Mouse (Mus musculus) CH12.LX (cell line): ENCODE data around the gene Vsig8. TPM values are rescaled to one million over a fixed set of nuclear protein-coding genes. Genes with fewer than 3 reads are reported as not detected.

ENCODE experiments used
- DNase-seq: peaks from one replicate; pipeline ENCODE4 v3.0.0-alpha.2; 2013; ENCODE audit errors: extremely low read depth
- H3K27ac ChIP-seq: 2 replicates; pipeline ENCODE4 v1.5.1; 2012; ENCODE audit warnings: low read depth, mild to moderate bottlenecking, control low read depth, moderate library complexity; ENCODE audit not compliant: insufficient read depth
- H3K27me3 ChIP-seq: replicated peaks from 2 replicates; pipeline ENCODE3; 2012; ENCODE audit warnings: inconsistent platforms
- H3K36me3 ChIP-seq, 2 experiments: replicated peaks in 1 of 2; 2 replicates each; pipeline versions ENCODE3 to v1.6.1; 2012; ENCODE audit warnings: inconsistent platforms in 1 of 2, low read length in 1 of 2, mild to moderate bottlenecking in 1 of 2, mixed read lengths in 1 of 2, moderate library complexity in 1 of 2; ENCODE audit not compliant: control insufficient read depth in 1 of 2, insufficient read depth in 1 of 2
- H3K4me1 ChIP-seq, 2 experiments: 2 replicates each; pipeline ENCODE4 v1.6.1; 2012; ENCODE audit warnings: inconsistent platforms in 1 of 2, moderate library complexity in 1 of 2; ENCODE audit not compliant: insufficient read depth in 2 of 2, control insufficient read depth in 1 of 2
- H3K4me2 ChIP-seq: 2 replicates; pipeline ENCODE4 v1.6.1; 2012; ENCODE audit warnings: low read depth, mild to moderate bottlenecking, control low read depth; ENCODE audit not compliant: poor library complexity, insufficient read depth, severe bottlenecking
- H3K4me3 ChIP-seq, 3 experiments: fragments of 150-350 bp in 1 of 3; sonication (generic) in 1 of 3; replicated peaks in 1 of 3; 2 replicates each; pipeline versions ENCODE3 to v1.5.1; 2011 to 2012; ENCODE audit warnings: low read depth in 2 of 3, low read length in 2 of 3, mild to moderate bottlenecking in 2 of 3, moderate library complexity in 2 of 3, control low read depth in 1 of 3, improper control_type of control experiment in 1 of 3, inconsistent platforms in 1 of 3, mixed read lengths in 1 of 3; ENCODE audit not compliant: poor library complexity in 1 of 3
- H3K79me2 ChIP-seq: replicated peaks from 2 replicates; pipeline ENCODE4 v1.6.1; 2012; ENCODE audit warnings: mild to moderate bottlenecking, moderate library complexity; ENCODE audit not compliant: control insufficient read depth, poor library complexity, insufficient read depth, severe bottlenecking; ENCODE audit errors: extremely low read depth
- H3K9ac ChIP-seq: 2 replicates; pipeline ENCODE4 v1.6.1; 2012; ENCODE audit warnings: low read depth, mild to moderate bottlenecking, control low read depth, moderate library complexity; ENCODE audit not compliant: insufficient read depth
- H3K9me3 ChIP-seq: replicated peaks from 2 replicates; pipeline ENCODE3; 2012; ENCODE audit warnings: low read length, inconsistent platforms, mixed read lengths
- BHLHE40 ChIP-seq: IDR thresholded peaks from 2 replicates; pipeline ENCODE4 v1.6.1; 2011; ENCODE audit warnings: mild to moderate bottlenecking, low read depth, low read length, improper control_type of control experiment
- CHD1 ChIP-seq: IDR thresholded peaks from 2 replicates; pipeline ENCODE4 v1.6.1; 2012; ENCODE audit warnings: low read depth, low read length, improper control_type of control experiment, inconsistent platforms
- CHD2 ChIP-seq: IDR thresholded peaks from 2 replicates; pipeline ENCODE4 v1.6.1; 2011; ENCODE audit warnings: low read length, improper control_type of control experiment
- E2F4 ChIP-seq: IDR thresholded peaks from 2 replicates; pipeline ENCODE4 v1.6.1; 2011; ENCODE audit warnings: low read depth, low read length, improper control_type of control experiment; ENCODE audit not compliant: insufficient replicate concordance
- ELF1 ChIP-seq: IDR thresholded peaks from 2 replicates; pipeline ENCODE4 v1.6.1; 2014; ENCODE audit warnings: low read depth, mild to moderate bottlenecking, inconsistent platforms, low read length, improper control_type of control experiment
- EP300 ChIP-seq: IDR thresholded peaks from 2 replicates; pipeline ENCODE4 v1.6.1; 2011; ENCODE audit warnings: low read length, improper control_type of control experiment
- ETS1 ChIP-seq: conservative IDR thresholded peaks from 2 replicates; pipeline ENCODE4 v1.6.1; 2012; ENCODE audit warnings: low read depth, mild to moderate bottlenecking, inconsistent platforms, low read length, improper control_type of control experiment, moderate library complexity
- GABPA ChIP-seq: IDR thresholded peaks from 2 replicates; pipeline ENCODE4 v1.6.1; 2012; ENCODE audit warnings: low read depth, low read length, improper control_type of control experiment, inconsistent platforms; ENCODE audit not compliant: insufficient replicate concordance
- HCFC1 ChIP-seq: IDR thresholded peaks from 2 replicates; pipeline ENCODE4 v1.6.1; 2012; ENCODE audit warnings: low read depth, mild to moderate bottlenecking, inconsistent platforms, low read length, improper control_type of control experiment
- IRF4 ChIP-seq: IDR thresholded peaks from 2 replicates; pipeline ENCODE4 v1.6.1; 2014; ENCODE audit warnings: low read depth, mild to moderate bottlenecking, inconsistent platforms, low read length, improper control_type of control experiment
- JUND ChIP-seq: conservative IDR thresholded peaks from 2 replicates; pipeline ENCODE4 v1.6.1; 2011; ENCODE audit warnings: low read depth, low read length, improper control_type of control experiment
- KAT2A ChIP-seq: IDR thresholded peaks from 2 replicates; pipeline ENCODE4 v1.6.1; 2012; ENCODE audit warnings: low read length, improper control_type of control experiment, inconsistent platforms; ENCODE audit not compliant: insufficient replicate concordance
- MAX ChIP-seq: IDR thresholded peaks from 2 replicates; pipeline ENCODE4 v1.6.1; 2011; ENCODE audit warnings: low read length, improper control_type of control experiment
- MAZ ChIP-seq: IDR thresholded peaks from 2 replicates; pipeline ENCODE4 v1.6.1; 2012; ENCODE audit warnings: low read depth, mild to moderate bottlenecking, inconsistent platforms, low read length, improper control_type of control experiment, moderate library complexity
- MEF2A ChIP-seq: IDR thresholded peaks from 2 replicates; pipeline ENCODE4 v1.6.1; 2014; ENCODE audit warnings: low read depth, mild to moderate bottlenecking, inconsistent platforms, low read length, improper control_type of control experiment, borderline replicate concordance
- MXI1 ChIP-seq: IDR thresholded peaks from 2 replicates; pipeline ENCODE4 v1.6.1; 2011; ENCODE audit warnings: mild to moderate bottlenecking, low read depth, low read length, improper control_type of control experiment
- MYC ChIP-seq: IDR thresholded peaks from 2 replicates; pipeline ENCODE4 v1.6.1; 2011; ENCODE audit warnings: low read depth, mild to moderate bottlenecking, improper control_type of control experiment, low read length
- NELFE ChIP-seq: IDR thresholded peaks from 2 replicates; pipeline ENCODE4 v1.6.1; 2011; ENCODE audit warnings: low read depth, low read length, improper control_type of control experiment
- NRF1 ChIP-seq: IDR thresholded peaks from 2 replicates; pipeline ENCODE4 v1.6.1; 2014; ENCODE audit warnings: low read depth, mild to moderate bottlenecking, inconsistent platforms, low read length, improper control_type of control experiment, moderate library complexity
- POLR2AphosphoS2 ChIP-seq: IDR thresholded peaks from 2 replicates; pipeline ENCODE4 v1.6.1; 2011; ENCODE audit warnings: low read depth, low read length, improper control_type of control experiment
- RAD21 ChIP-seq: IDR thresholded peaks from 2 replicates; pipeline ENCODE4 v1.6.1; 2011; ENCODE audit warnings: low read depth, mild to moderate bottlenecking, low read length, improper control_type of control experiment, moderate library complexity
- RCOR1 ChIP-seq: conservative IDR thresholded peaks from 2 replicates; pipeline ENCODE4 v1.6.1; 2012; ENCODE audit warnings: low read depth, mild to moderate bottlenecking, inconsistent platforms, low read length, improper control_type of control experiment
- SIN3A ChIP-seq: IDR thresholded peaks from 2 replicates; pipeline ENCODE4 v1.6.1; 2012; ENCODE audit warnings: low read length, improper control_type of control experiment, inconsistent platforms
- SMC3 ChIP-seq: IDR thresholded peaks from 2 replicates; pipeline ENCODE4 v1.6.1; 2011; ENCODE audit warnings: low read depth, low read length, improper control_type of control experiment
- TBP ChIP-seq: conservative IDR thresholded peaks from 2 replicates; pipeline ENCODE4 v1.6.1; 2011; ENCODE audit warnings: low read depth, low read length, improper control_type of control experiment
- TCF12 ChIP-seq: IDR thresholded peaks from 2 replicates; pipeline ENCODE4 v1.6.1; 2014; ENCODE audit warnings: low read depth, mild to moderate bottlenecking, inconsistent platforms, low read length, improper control_type of control experiment
- UBTF ChIP-seq: IDR thresholded peaks from 2 replicates; pipeline ENCODE4 v1.6.1; 2012; ENCODE audit warnings: low read depth, mild to moderate bottlenecking, inconsistent platforms, low read length, improper control_type of control experiment, moderate library complexity
- USF1 ChIP-seq: IDR thresholded peaks from 2 replicates; pipeline ENCODE4 v1.6.1; 2014; ENCODE audit warnings: low read depth, mild to moderate bottlenecking, inconsistent platforms, low read length, improper control_type of control experiment
- ZC3H11A ChIP-seq: IDR thresholded peaks from 2 replicates; pipeline ENCODE4 v1.6.1; 2012; ENCODE audit warnings: low read depth, mild to moderate bottlenecking, inconsistent platforms, low read length, improper control_type of control experiment
- dilution Hi-C: fragments of 300-500 bp; cut with MboI; formaldehyde crosslinking; loops from 2 replicates; pipeline ENCODE4 v1.14.3; 2020; ENCODE audit warnings: low sequenced_read_pairs; ENCODE audit not compliant: extremely low pct_unique_long_range_greater_than_20kb, extremely low pct_ligation_motif_present
- in situ Hi-C: fragments of 300-500 bp; cut with MboI; formaldehyde crosslinking; loops from 3 replicates; pipeline ENCODE4 v1.14.3; 2019; ENCODE audit warnings: low sequenced_read_pairs, low pct_ligation_motif_present, low pct_unique_long_range_greater_than_20kb, mixed read lengths
- polyA plus RNA-seq: library from polyadenylated mRNA; unstranded; fragments of >175 nt; gene quantifications from 2 replicates; pipeline ENCODE4 v1.2.1, GENCODE M21; 2012; ENCODE audit warnings: low read depth; ENCODE audit not compliant: insufficient read length
- total RNA-seq, 2 experiments: library from RNA; depleted of rRNA; stranded (reverse); fragments of 300-350 nt in 1 of 2; fragments of >200 nt in 1 of 2; gene quantifications; 2 replicates each; pipeline ENCODE4 v1.2.3; 2012 to 2014

The Vsig8 gene
- total and polyA plus RNA-seq, 3 experiments: 0.17 to 0.29 TPM; not detected in 1

- DNase-seq: no peak
- in situ Hi-C loops (no loop called here), dilution Hi-C loops (no loop called here)
These were observed 45.2 kb upstream of the Vsig8 start for GRCm38 (mm10) chr1:172510421-172510972.

GRCm38 (mm10) chr1:172512962-172513361 is 42.8 kb upstream of the Vsig8 start:
- in situ Hi-C loops (no loop called here), dilution Hi-C loops (no loop called here)
- peak; percentile 92 for DNase-seq
- Histone ChIP-seq H3K27ac (peak overlapping the region; percentile 96), H3K4me1 (peaks cover 13 to 55% of the 10 kb centered on the region in 2 experiments), H3K9me3 (peaks cover 11% of the 10 kb centered on the region), H3K36me3 (peaks cover 1 to 19% of the 10 kb centered on the region in 2 experiments), H3K4me2 (peak overlapping the region; percentile 84), H3K27me3 (no peaks in the 10 kb centered on the region), H3K79me2 (no peaks in the 10 kb centered on the region; the same call in 1 of the 2 replicates), H3K9ac (peak overlapping the region; percentile 88), H3K4me3 (peak overlapping the region; percentile 46 to 51 (median 49))
- TF ChIP-seq MXI1 (peak; percentile 31; the same call in 1 of the 2 replicates), NELFE (peak; percentile 74), ETS1 (peak; percentile 95), TCF12 (peak; percentile 88), CHD2 (peak; percentile 88), RAD21 (peak; percentile 34), USF1 (no peak), BHLHE40 (peak; percentile 88), MAZ (peak; percentile 14; the same call in 1 of the 2 replicates), MAX (peak; percentile 32; the same call in 1 of the 2 replicates), POLR2AphosphoS2 (no peak; the same call in 1 of the 2 replicates), EP300 (peak; percentile 73), IRF4 (peak; percentile 82), UBTF (no peak), RCOR1 (no peak), MYC (0 out of 2 replicates have a peak, but pooled peaks have one; percentile 32), TBP (peak; percentile 79), HCFC1 (peak; percentile 66), NRF1 (peak; percentile 67), JUND (no peak), CHD1 (no peak; the same call in 1 of the 2 replicates), KAT2A (no peak), SMC3 (peak; percentile 55), MEF2A (peak; percentile 75; the same call in 1 of the 2 replicates)

More at GRCm38 (mm10) chr1:172510421-172510972, 45.2 kb upstream of the Vsig8 start:
- H3K9ac ChIP-seq: no peak overlapping the region
- no peaks in the 10 kb centered on the region; the same call in 1 of the 2 replicates for H3K79me2 ChIP-seq
- no peaks in the 10 kb centered on the region for H3K9me3 ChIP-seq
- H3K27ac ChIP-seq: no peak overlapping the region
- peaks cover 21 to 42% of the 10 kb centered on the region in 2 experiments for H3K36me3 ChIP-seq
- TF ChIP-seq NELFE (no peak), IRF4 (no peak), USF1 (no peak), NRF1 (no peak), GABPA (no peak), CHD1 (no peak), ELF1 (no peak), SIN3A (no peak), RCOR1 (no peak), POLR2AphosphoS2 (no peak), JUND (no peak), TCF12 (no peak), KAT2A (no peak), ETS1 (no peak), UBTF (no peak), E2F4 (no peak), ZC3H11A (no peak), RAD21 (no peak), MXI1 (no peak), MAX (no peak)
- TF ChIP-seq, all 38 proteins: peak for 0
- H3K4me3 ChIP-seq: no peak overlapping the region
- H3K4me1 ChIP-seq: peaks cover 13 to 61% of the 10 kb centered on the region in 2 experiments
- H3K27me3 ChIP-seq: no peaks in the 10 kb centered on the region
- no peak overlapping the region for H3K4me2 ChIP-seq
